Mouse (Mus musculus) lung, embryonic 15.5 days (tissue): ENCODE data around the gene Lrrc41. TPM values are rescaled to one million over a fixed set of nuclear protein-coding genes. Genes with fewer than 3 reads are reported as not detected.
A peak's percentile ranks its signal among the peaks of the same experiment; 100 is the strongest.

Source experiments
- ATAC-seq: fragments of 200-750 bp; cut with Nextera tagmentation; 2 replicates; pipeline ENCODE4 v1.8.0; 2017; ENCODE audit warnings: moderate number of reproducible peaks, borderline replicate concordance; ENCODE audit not compliant: low FRiP score, low TSS enrichment; ENCODE audit errors: extremely low read depth
- H3K27ac ChIP-seq: fragments of 300-500 bp; sonication (generic); 2 replicates; pipeline ENCODE4 v1.5.1; 2015; ENCODE audit warnings: moderate library complexity, mild to moderate bottlenecking, inconsistent platforms
- H3K27me3 ChIP-seq: fragments of 300-500 bp; sonication (generic); 2 replicates; pipeline ENCODE4 v1.6.1; 2015; ENCODE audit warnings: inconsistent platforms
- H3K36me3 ChIP-seq: fragments of 300-500 bp; sonication (generic); 2 replicates; pipeline ENCODE4 v1.6.1; 2015; ENCODE audit warnings: inconsistent platforms
- H3K4me1 ChIP-seq: fragments of 300-500 bp; sonication (generic); 2 replicates; pipeline ENCODE4 v1.6.1; 2015; ENCODE audit warnings: inconsistent platforms
- H3K4me2 ChIP-seq: fragments of 300-500 bp; sonication (generic); 2 replicates; pipeline ENCODE4 v1.6.1; 2015; ENCODE audit warnings: inconsistent platforms, mild to moderate bottlenecking, moderate library complexity
- H3K4me3 ChIP-seq: fragments of 300-500 bp; sonication (generic); 2 replicates; pipeline ENCODE4 v1.5.1; 2015; ENCODE audit warnings: mild to moderate bottlenecking, inconsistent platforms
- H3K9ac ChIP-seq: fragments of 300-500 bp; sonication (generic); 2 replicates; pipeline ENCODE4 v1.6.1; 2015; ENCODE audit warnings: inconsistent platforms
- H3K9me3 ChIP-seq: fragments of 300-500 bp; sonication (generic); 2 replicates; pipeline ENCODE4 v1.6.1; 2016; ENCODE audit warnings: inconsistent platforms
- WGBS: fragments of 180-500 bp; shearing (Covaris S2); methylation state at CpG from one replicate; pipeline ENCODE4 v1.1.7; 2015; 5-methylcytosine and 5-hydroxymethylcytosine counted together
- polyA plus RNA-seq: library from polyadenylated mRNA; unstranded; fragments of >200 nt; fragmentation: Nextera tagmentation; extraction: Ambion mirVana; gene quantifications from 2 replicates; pipeline ENCODE4 v1.2.1, GENCODE M21; 2015

The Lrrc41 gene
- polyA plus RNA-seq, 1 experiment from 2014 or later = 70.9 TPM

- 47% methylated on average over 13 of the region's 13 CpGs for WGBS
Observed at GRCm38 (mm10) chr4:116137421-116137996, 62.4 kb downstream of the Lrrc41 start.

GRCm38 (mm10) chr4:116140801-116141574, 65.9 kb downstream of the Lrrc41 start:
- no peaks in the 10 kb centered on the region for H3K36me3 ChIP-seq
- no peak overlapping the region for H3K4me2 ChIP-seq
- 71% methylated on average over 7 of the region's 7 CpGs for WGBS
- no peak overlapping the region for H3K9ac ChIP-seq
- no peak for ATAC-seq
- no peak overlapping the region for H3K27ac ChIP-seq
- H3K9me3 ChIP-seq = no peaks in the 10 kb centered on the region
- no peaks in the 10 kb centered on the region for H3K27me3 ChIP-seq
- H3K4me1 ChIP-seq = peaks cover 15% of the 10 kb centered on the region
- H3K4me3 ChIP-seq = no peak overlapping the region

More at GRCm38 (mm10) chr4:116137421-116137996, 62.4 kb downstream of the Lrrc41 start:
- Histone ChIP-seq H3K9ac (no peak overlapping the region), H3K27ac (no peak overlapping the region), H3K4me2 (no peak overlapping the region), H3K4me1 (peaks cover 4% of the 10 kb centered on the region; the same call in 1 of the 2 replicates), H3K9me3 (no peaks in the 10 kb centered on the region), H3K4me3 (no peak overlapping the region), H3K36me3 (no peaks in the 10 kb centered on the region), H3K27me3 (no peaks in the 10 kb centered on the region)
- peak; percentile 59; the same call in 1 of the 2 replicates for ATAC-seq

GRCm38 (mm10) chr4:116141736-116142135, 66.7 kb downstream of the Lrrc41 start:
- WGBS = 70% methylated on average over 1 of the region's 1 CpGs
- no peaks in the 10 kb centered on the region for H3K27me3 ChIP-seq

DNA sequence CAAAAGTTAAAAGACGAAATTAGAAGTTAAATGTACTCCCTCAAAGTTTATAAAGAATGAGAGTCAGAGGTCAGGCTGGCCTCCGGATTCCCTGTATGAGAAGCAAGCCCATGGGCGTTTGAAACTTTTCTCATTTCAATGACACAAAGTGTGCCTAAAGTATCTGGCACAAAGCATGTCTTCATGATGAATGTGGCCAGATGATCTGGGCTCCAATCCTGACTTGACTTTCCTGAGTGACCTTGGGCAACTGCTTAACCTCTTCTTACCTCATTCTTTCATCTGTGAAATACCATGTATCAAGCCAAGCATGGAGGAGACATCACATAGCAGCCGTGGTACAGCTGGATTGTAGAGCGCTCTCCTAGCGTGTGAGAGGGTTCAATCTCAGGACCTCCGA, 67.2 kb downstream of the Lrrc41 start:
- H3K9ac ChIP-seq = no peak overlapping the region
- H3K27me3 ChIP-seq = no peaks in the 10 kb centered on the region

More at GRCm38 (mm10) chr4:116141736-116142135, 66.7 kb downstream of the Lrrc41 start:
- Histone ChIP-seq H3K4me1 (peaks cover 15% of the 10 kb centered on the region), H3K36me3 (no peaks in the 10 kb centered on the region), H3K4me2 (no peak overlapping the region), H3K27ac (no peak overlapping the region), H3K9me3 (no peaks in the 10 kb centered on the region), H3K9ac (no peak overlapping the region), H3K4me3 (no peak overlapping the region)
- ATAC-seq = no peak

DNA sequence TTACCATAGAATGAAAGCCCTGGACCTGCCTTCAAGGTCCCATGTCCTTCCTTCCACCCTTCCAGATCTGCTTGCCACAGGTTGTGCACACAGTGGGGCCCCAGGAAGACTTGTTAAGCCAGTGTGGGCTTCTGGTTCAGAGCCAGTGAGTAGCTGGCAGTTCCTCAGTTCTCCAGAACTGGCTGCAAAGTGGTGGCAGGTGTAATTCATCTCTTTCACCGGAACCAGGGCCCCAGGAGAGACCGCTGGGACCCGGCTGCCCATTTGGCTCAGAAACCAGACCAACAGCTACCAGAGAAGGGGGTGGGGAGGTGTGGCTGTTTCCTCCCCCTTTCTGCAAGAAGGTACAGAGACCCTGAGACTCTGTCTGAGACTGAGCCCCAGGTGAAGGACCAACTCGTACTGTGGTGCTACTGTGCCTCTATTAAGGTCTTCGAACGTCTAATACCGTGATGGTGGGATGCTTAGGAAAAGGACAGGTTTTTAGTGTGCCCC, 68.3 kb downstream of the Lrrc41 start:
- Histone ChIP-seq H3K4me3 (peak overlapping the region; percentile 63), H3K27ac (no peak overlapping the region), H3K4me2 (peak overlapping the region; percentile 94), H3K36me3 (no peaks in the 10 kb centered on the region), H3K9ac (peak overlapping the region; percentile 56; the same call in 1 of the 2 replicates), H3K27me3 (no peaks in the 10 kb centered on the region), H3K9me3 (no peaks in the 10 kb centered on the region), H3K4me1 (peaks cover 15% of the 10 kb centered on the region)
- ATAC-seq = peak; percentile 32; the same call in 1 of the 2 replicates
- WGBS = 7% methylated on average over 7 of the region's 7 CpGs

More for the DNA sequence above, 67.2 kb downstream of the Lrrc41 start:
- H3K9me3 ChIP-seq = no peaks in the 10 kb centered on the region
- 74% methylated on average over 7 of the region's 7 CpGs for WGBS
- H3K4me3 ChIP-seq = no peak overlapping the region
- H3K27ac ChIP-seq = no peak overlapping the region
- H3K4me1 ChIP-seq = peaks cover 15% of the 10 kb centered on the region
- H3K4me2 ChIP-seq = no peak overlapping the region
- no peak for ATAC-seq
- no peaks in the 10 kb centered on the region for H3K36me3 ChIP-seq

DNA sequence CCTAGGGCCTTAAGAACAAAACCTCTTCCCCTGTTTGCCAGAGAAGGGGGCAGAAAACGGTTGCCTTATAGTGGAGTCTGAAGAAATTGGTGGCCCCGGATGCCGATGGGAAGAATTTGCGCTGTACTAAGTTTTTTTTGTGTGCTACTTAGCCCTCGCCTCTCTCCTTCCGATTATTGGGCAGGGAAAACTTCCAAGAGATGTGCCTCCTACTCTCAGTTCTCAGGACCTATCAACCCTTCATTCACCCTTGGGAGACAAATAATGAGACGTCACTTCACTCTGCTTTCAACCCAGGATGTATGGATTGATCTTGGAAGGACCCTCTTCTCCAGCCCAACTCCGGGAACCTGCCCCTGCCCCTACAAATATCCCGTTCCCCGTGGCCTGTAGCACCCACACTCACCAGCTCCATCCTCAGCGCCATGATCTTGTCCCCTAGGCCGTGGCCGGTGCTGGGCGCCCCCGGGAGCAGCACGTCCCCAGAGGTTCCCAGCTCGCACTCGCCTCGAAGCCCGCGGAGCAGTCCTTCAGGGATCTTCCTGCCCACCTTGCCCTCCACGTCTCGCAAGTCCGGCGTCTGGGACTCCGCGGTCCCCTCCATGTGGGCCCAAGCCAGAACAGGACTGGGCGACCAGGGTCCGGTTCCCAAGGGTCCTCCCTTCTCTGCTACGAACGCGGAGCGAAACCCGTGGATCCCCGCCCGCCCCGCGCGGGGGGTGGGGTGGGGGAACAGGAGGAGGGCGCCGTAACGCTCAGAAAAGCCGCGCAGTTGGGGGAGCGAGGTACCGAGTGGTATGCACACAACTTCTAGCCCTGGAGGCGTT, 69.0 kb downstream of the Lrrc41 start:
- ATAC-seq = peak; percentile 85
- H3K9me3 ChIP-seq = no peaks in the 10 kb centered on the region
- peaks cover 15% of the 10 kb centered on the region for H3K4me1 ChIP-seq
- peak overlapping the region; percentile 56 for H3K9ac ChIP-seq
- 1% methylated on average over 47 of the region's 47 CpGs for WGBS
- peak overlapping the region; percentile 63 for H3K4me3 ChIP-seq
- H3K27ac ChIP-seq = no peak overlapping the region
- no peaks in the 10 kb centered on the region for H3K27me3 ChIP-seq
- no peaks in the 10 kb centered on the region for H3K36me3 ChIP-seq
- H3K4me2 ChIP-seq = peak overlapping the region; percentile 94

Other genes with a start within 250 kb of the Lrrc41 start
- gene Mob3c, start 247.2 kb upstream of the Lrrc41 start, polyA plus RNA-seq = 11.7 and 13.5 TPM in 2 replicates
- 23.9 and 28.3 TPM in 2 replicates for gene Mknk1, start 236.1 kb upstream of the Lrrc41 start, polyA plus RNA-seq
- not detected in 2 replicates for gene Kncn, start 190.9 kb upstream of the Lrrc41 start, polyA plus RNA-seq
- gene 6430628N08Rik, start 184.6 kb upstream of the Lrrc41 start, polyA plus RNA-seq = not detected in 2 replicates
- 0.05 TPM in 1 of 2 replicates, not detected in the other for gene Dmbx1, start 135.3 kb upstream of the Lrrc41 start, polyA plus RNA-seq
- gene Faah, start 57.3 kb upstream of the Lrrc41 start, polyA plus RNA-seq = 8.9 and 10.2 TPM in 2 replicates
- 24.6 and 24.8 TPM in 2 replicates for gene Nsun4, start 21.4 kb upstream of the Lrrc41 start, polyA plus RNA-seq
- 469 and 488 TPM in 2 replicates for gene Uqcrh, start 198 bp upstream of the Lrrc41 start, polyA plus RNA-seq
- gene Rad54l, start 48.4 kb downstream of the Lrrc41 start, polyA plus RNA-seq = 34.5 and 34.7 TPM in 2 replicates
- gene Pomgnt1, start 48.6 kb downstream of the Lrrc41 start, polyA plus RNA-seq = 59.2 and 66.1 TPM in 2 replicates
- 2.8 and 3.3 TPM in 2 replicates for gene Lurap1, start 76.1 kb downstream of the Lrrc41 start, polyA plus RNA-seq
- 10.6 and 13.3 TPM in 2 replicates for gene Tspan1, start 92.3 kb downstream of the Lrrc41 start, polyA plus RNA-seq
- gene 1700042G07Rik, start 98.1 kb downstream of the Lrrc41 start, polyA plus RNA-seq = not detected in 2 replicates
- gene Gm49337, start 98.1 kb downstream of the Lrrc41 start, polyA plus RNA-seq = not detected in 2 replicates
- gene Pik3r3, start 146.3 kb downstream of the Lrrc41 start, polyA plus RNA-seq = 24.5 and 24.6 TPM in 2 replicates